Mouse (Mus musculus): ENCODE results near the gene Zbtb20. TPM values are rescaled to one million over a fixed set of nuclear protein-coding genes. Genes with fewer than 3 reads are reported as not detected.

Zbtb20 gene
- polyA plus RNA-seq, 1 experiment: 4.0 TPM

DNA sequence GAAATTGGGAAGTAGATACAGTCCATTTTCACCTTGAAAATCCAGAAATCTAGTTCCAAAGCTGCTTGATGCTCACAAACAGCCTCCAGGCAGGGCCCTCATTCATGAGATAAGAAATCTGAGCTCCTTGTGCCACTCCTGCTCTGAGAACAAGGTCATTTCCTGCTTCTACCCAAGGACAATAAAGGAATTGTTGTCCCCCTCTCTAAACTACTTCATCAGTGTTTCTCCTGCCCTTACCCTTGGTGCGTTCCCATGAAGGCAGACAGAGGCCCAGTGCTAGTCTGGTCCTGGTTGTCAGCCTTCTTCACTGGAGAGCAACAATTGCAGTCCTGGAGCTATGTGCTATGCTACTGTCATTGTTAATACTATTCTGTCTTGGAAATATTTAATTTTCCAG is 238.3 kb downstream of the Zbtb20 start:
- H3K36me3 ChIP-seq (ENCODE audit: control insufficient read depth, insufficient read depth): no peaks in the 10 kb centered on the region
- no peaks in the 10 kb centered on the region for H3K27me3 ChIP-seq (ENCODE audit: control insufficient read depth, insufficient read depth, insufficient read length)
- H3K79me3 ChIP-seq (ENCODE audit: low read depth): no peaks in the 10 kb centered on the region
- no peaks in the 10 kb centered on the region for H3K79me2 ChIP-seq (ENCODE audit: control insufficient read depth, insufficient read depth)
- H3ac ChIP-seq (ENCODE audit: control insufficient read depth, insufficient read length, low read depth): no peak overlapping the region
- TF ChIP-seq CEBPB (IDR thresholded peaks at IDR 0.05; ENCODE audit: low read depth) (no peak), CTCF (IDR thresholded peaks at IDR 0.05; ENCODE audit: control insufficient read depth, insufficient read depth, insufficient read length) (no peak), MYOG (IDR thresholded peaks at IDR 0.05; ENCODE audit: control insufficient read depth, extremely low read depth, insufficient read length) (no peak), MYOD1 (IDR thresholded peaks at IDR 0.05; ENCODE audit: control insufficient read depth, insufficient read length, low read depth) (no peak), USF1 (IDR thresholded peaks at IDR 0.05; ENCODE audit: low read depth) (no peak), FOSL1 (IDR thresholded peaks at IDR 0.05; ENCODE audit: insufficient read depth, low read length, poor library complexity, severe bottlenecking) (no peak), MAX (IDR thresholded peaks at IDR 0.05) (no peak)
- H3K4me3 ChIP-seq (ENCODE audit: insufficient read depth, poor library complexity, severe bottlenecking): no peak overlapping the region

DNA sequence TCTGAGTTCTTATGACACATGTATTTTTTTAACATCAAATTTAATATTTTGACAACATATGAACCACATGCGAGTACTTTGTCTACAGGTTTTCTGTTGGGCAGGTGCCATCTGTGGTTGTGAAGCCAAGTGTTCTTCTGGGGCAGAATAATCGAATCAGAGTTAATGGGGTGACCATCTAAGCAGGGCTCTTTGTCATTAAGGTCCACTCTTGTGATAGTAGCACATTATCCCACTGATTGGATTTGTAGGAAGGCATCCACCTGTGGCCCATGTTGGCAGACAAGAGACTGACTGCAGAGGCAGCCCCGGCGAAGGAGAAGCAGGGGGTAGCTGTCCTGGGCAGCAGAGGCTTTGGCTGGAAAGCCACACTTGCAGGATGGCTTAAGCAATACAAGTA is 254.3 kb downstream of the Zbtb20 start:
- Histone ChIP-seq H3K79me2 (ENCODE audit: control insufficient read depth, insufficient read depth) (no peaks in the 10 kb centered on the region), H3K27me3 (ENCODE audit: control insufficient read depth, insufficient read depth, insufficient read length) (no peaks in the 10 kb centered on the region), H3ac (ENCODE audit: control insufficient read depth, insufficient read length, low read depth) (no peak overlapping the region), H3K36me3 (ENCODE audit: control insufficient read depth, insufficient read depth) (no peaks in the 10 kb centered on the region), H3K79me3 (ENCODE audit: low read depth) (no peaks in the 10 kb centered on the region), H3K4me3 (ENCODE audit: insufficient read depth, poor library complexity, severe bottlenecking) (no peak overlapping the region)
- no peak for TF ChIP-seq CEBPB (IDR thresholded peaks at IDR 0.05; ENCODE audit: low read depth)
- no peak for TF ChIP-seq MYOG (IDR thresholded peaks at IDR 0.05; ENCODE audit: control insufficient read depth, extremely low read depth, insufficient read length)
- TF ChIP-seq USF1 (IDR thresholded peaks at IDR 0.05; ENCODE audit: low read depth): no peak
- no peak for TF ChIP-seq CTCF (IDR thresholded peaks at IDR 0.05; ENCODE audit: control insufficient read depth, insufficient read depth, insufficient read length)
- TF ChIP-seq MAX (IDR thresholded peaks at IDR 0.05): no peak
- no peak for TF ChIP-seq FOSL1 (IDR thresholded peaks at IDR 0.05; ENCODE audit: insufficient read depth, low read length, poor library complexity, severe bottlenecking)
- no peak for TF ChIP-seq MYOD1 (IDR thresholded peaks at IDR 0.05; ENCODE audit: control insufficient read depth, insufficient read length, low read depth)

DNA sequence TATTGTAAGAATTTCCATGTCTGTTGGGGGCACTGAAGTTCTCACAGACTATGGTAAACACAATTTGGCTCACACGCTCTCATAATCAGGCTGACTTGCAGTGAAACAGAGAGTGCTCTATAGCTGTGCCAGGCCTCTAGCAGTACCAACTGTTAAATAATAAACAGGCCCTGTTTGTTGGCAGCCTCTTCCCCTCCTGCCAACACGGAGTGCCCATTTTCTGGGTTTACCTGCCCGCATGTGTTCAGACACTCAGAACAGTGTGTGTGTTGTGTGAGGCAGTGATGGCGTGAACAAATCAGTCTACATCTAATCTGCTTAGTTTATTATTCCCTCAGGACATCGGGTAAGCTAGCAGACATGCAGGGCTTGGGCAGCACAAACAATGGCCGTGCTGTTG is 254.9 kb downstream of the Zbtb20 start:
- H3K79me2 ChIP-seq (ENCODE audit: control insufficient read depth, insufficient read depth): no peaks in the 10 kb centered on the region
- H3K36me3 ChIP-seq (ENCODE audit: control insufficient read depth, insufficient read depth): no peaks in the 10 kb centered on the region
- no peaks in the 10 kb centered on the region for H3K79me3 ChIP-seq (ENCODE audit: low read depth)
- H3K4me3 ChIP-seq (ENCODE audit: insufficient read depth, poor library complexity, severe bottlenecking): no peak overlapping the region
- H3ac ChIP-seq (ENCODE audit: control insufficient read depth, insufficient read length, low read depth): no peak overlapping the region
- no peaks in the 10 kb centered on the region for H3K27me3 ChIP-seq (ENCODE audit: control insufficient read depth, insufficient read depth, insufficient read length)
- TF ChIP-seq MYOG (IDR thresholded peaks at IDR 0.05; ENCODE audit: control insufficient read depth, extremely low read depth, insufficient read length) (no peak), CEBPB (IDR thresholded peaks at IDR 0.05; ENCODE audit: low read depth) (no peak), CTCF (IDR thresholded peaks at IDR 0.05; ENCODE audit: control insufficient read depth, insufficient read depth, insufficient read length) (no peak), FOSL1 (IDR thresholded peaks at IDR 0.05; ENCODE audit: insufficient read depth, low read length, poor library complexity, severe bottlenecking) (no peak), USF1 (IDR thresholded peaks at IDR 0.05; ENCODE audit: low read depth) (no peak), MAX (IDR thresholded peaks at IDR 0.05) (no peak), MYOD1 (IDR thresholded peaks at IDR 0.05; ENCODE audit: control insufficient read depth, insufficient read length, low read depth) (no peak)

DNA sequence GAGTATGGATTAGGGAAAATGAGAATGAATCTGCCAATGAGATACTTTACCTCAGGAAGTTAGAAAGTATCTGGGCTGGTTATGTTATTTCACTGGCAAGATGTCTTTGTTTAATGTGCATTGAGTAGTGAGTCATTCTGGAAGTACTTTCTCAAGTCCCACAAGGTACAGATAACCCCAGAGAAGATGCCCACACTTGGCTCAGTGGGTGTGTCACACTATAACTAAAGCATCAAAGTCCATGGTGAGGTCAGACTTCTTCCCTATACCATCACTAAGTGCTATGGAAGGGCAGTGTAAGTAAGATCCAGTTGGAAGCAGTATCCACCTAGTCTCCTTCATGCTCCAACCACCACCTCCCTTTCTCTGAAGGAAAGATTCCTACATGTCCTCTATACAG is 255.4 kb downstream of the Zbtb20 start:
- no peak for TF ChIP-seq CEBPB (IDR thresholded peaks at IDR 0.05; ENCODE audit: low read depth)
- TF ChIP-seq MYOG (IDR thresholded peaks at IDR 0.05; ENCODE audit: control insufficient read depth, extremely low read depth, insufficient read length): no peak
- TF ChIP-seq CTCF (IDR thresholded peaks at IDR 0.05; ENCODE audit: control insufficient read depth, insufficient read depth, insufficient read length): no peak
- TF ChIP-seq MAX (IDR thresholded peaks at IDR 0.05): no peak
- no peak for TF ChIP-seq FOSL1 (IDR thresholded peaks at IDR 0.05; ENCODE audit: insufficient read depth, low read length, poor library complexity, severe bottlenecking)
- TF ChIP-seq USF1 (IDR thresholded peaks at IDR 0.05; ENCODE audit: low read depth): no peak
- TF ChIP-seq MYOD1 (IDR thresholded peaks at IDR 0.05; ENCODE audit: control insufficient read depth, insufficient read length, low read depth): no peak
- Histone ChIP-seq H3ac (ENCODE audit: control insufficient read depth, insufficient read length, low read depth) (no peak overlapping the region), H3K79me3 (ENCODE audit: low read depth) (no peaks in the 10 kb centered on the region), H3K36me3 (ENCODE audit: control insufficient read depth, insufficient read depth) (no peaks in the 10 kb centered on the region), H3K79me2 (ENCODE audit: control insufficient read depth, insufficient read depth) (no peaks in the 10 kb centered on the region), H3K4me3 (ENCODE audit: insufficient read depth, poor library complexity, severe bottlenecking) (no peak overlapping the region), H3K27me3 (ENCODE audit: control insufficient read depth, insufficient read depth, insufficient read length) (no peaks in the 10 kb centered on the region)

DNA sequence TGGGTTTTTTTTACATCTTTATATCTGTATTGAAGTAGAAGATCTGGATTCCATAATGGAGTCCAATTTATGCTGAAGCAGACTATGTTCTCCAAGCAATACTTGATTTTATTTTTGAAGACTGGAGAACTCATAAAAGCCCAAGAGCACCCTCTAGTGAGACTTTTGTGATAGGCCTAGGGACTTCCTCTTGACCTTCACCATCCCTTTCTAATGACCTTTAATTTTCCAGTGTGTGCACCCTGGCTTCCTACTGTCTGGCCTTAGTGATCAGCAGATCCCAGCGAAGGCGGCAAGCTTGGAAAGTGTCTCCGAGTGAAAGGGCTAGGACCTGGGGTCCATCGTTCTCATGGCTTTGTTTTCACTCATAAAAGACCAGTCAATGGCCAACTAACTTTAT is 292.8 kb downstream of the Zbtb20 start:
- Histone ChIP-seq H3K79me2 (ENCODE audit: control insufficient read depth, insufficient read depth) (no peaks in the 10 kb centered on the region), H3ac (ENCODE audit: control insufficient read depth, insufficient read length, low read depth) (no peak overlapping the region), H3K4me3 (ENCODE audit: insufficient read depth, poor library complexity, severe bottlenecking) (no peak overlapping the region), H3K36me3 (ENCODE audit: control insufficient read depth, insufficient read depth) (no peaks in the 10 kb centered on the region), H3K79me3 (ENCODE audit: low read depth) (no peaks in the 10 kb centered on the region), H3K27me3 (ENCODE audit: control insufficient read depth, insufficient read depth, insufficient read length) (no peaks in the 10 kb centered on the region)
- no peak for TF ChIP-seq FOSL1 (IDR thresholded peaks at IDR 0.05; ENCODE audit: insufficient read depth, low read length, poor library complexity, severe bottlenecking)
- no peak for TF ChIP-seq CTCF (IDR thresholded peaks at IDR 0.05; ENCODE audit: control insufficient read depth, insufficient read depth, insufficient read length)
- no peak for TF ChIP-seq MAX (IDR thresholded peaks at IDR 0.05)
- no peak for TF ChIP-seq MYOG (IDR thresholded peaks at IDR 0.05; ENCODE audit: control insufficient read depth, extremely low read depth, insufficient read length)
- no peak for TF ChIP-seq MYOD1 (IDR thresholded peaks at IDR 0.05; ENCODE audit: control insufficient read depth, insufficient read length, low read depth)
- TF ChIP-seq CEBPB (IDR thresholded peaks at IDR 0.05; ENCODE audit: low read depth): no peak
- no peak for TF ChIP-seq USF1 (IDR thresholded peaks at IDR 0.05; ENCODE audit: low read depth)

Data from C2C12 (cell line).